In genomic region chr4:57793989-57794388, GRCm38 (mm10) we compare ENCODE assay signal across 16 mouse cellular contexts.
DNase-seq lines count a peak whose midpoint lies in the region; ATAC-seq and TF ChIP-seq lines count a peak whose summit lies in the region.
"Had no signal": no experiment of that assay in that cellular context is flagged by ENCODE, and none has a peak within 500 bp of the region (broad histone marks: within the 10 kb centered on the region; RNA-seq: fewer than 3 reads in every experiment).

No protein-coding gene starts in this region.

- TF ChIP-seq RAD21 in MEL (IDR thresholded peaks at IDR 0.05; ENCODE audit: low read depth, low read length), result no peak

- 67% methylated on average over 8 of the region's 8 CpGs for WGBS in hindbrain, embryonic 10.5 days
- WGBS in hindbrain, embryonic 14.5 days, result 64% methylated on average over 8 of the region's 8 CpGs
- 13% methylated on average over 8 of the region's 8 CpGs for WGBS in heart, embryonic 15.5 days
- 33% methylated on average over 8 of the region's 8 CpGs for WGBS in liver, postnatal 0 days (ENCODE audit: insufficient replicate concordance)

- H3K9me3 ChIP-seq in hindbrain, embryonic 10.5 days, result no peaks in the 10 kb centered on the region
- no peaks in the 10 kb centered on the region for H3K9me3 ChIP-seq in hindbrain, embryonic 14.5 days (ENCODE audit: control insufficient read depth, low read length)
- H3K9me3 ChIP-seq in MEL (replicated peaks; ENCODE audit: insufficient read depth, low read length), result no peaks in the 10 kb centered on the region
- no peaks in the 10 kb centered on the region for H3K9me3 ChIP-seq in heart, embryonic 15.5 days (replicated peaks)
- no peaks in the 10 kb centered on the region for H3K9me3 ChIP-seq in liver, postnatal 0 days (ENCODE audit: low read length)
- H3K9me3 ChIP-seq: hindbrain, embryonic 13.5 days; limb, embryonic 12.5 days; megakaryocyte, embryonic 14.5 days; neural tube, embryonic 15.5 days had no signal

- TF ChIP-seq POLR2A in MEL (IDR thresholded peaks at IDR 0.05; ENCODE audit: control insufficient read depth in 1 of 2, insufficient read depth in 1 of 2, low read depth in 1 of 2, low read length in 2 of 2, poor library complexity in 1 of 2), result no peak

- no peak overlapping the region for H3K4me3 ChIP-seq in hindbrain, embryonic 10.5 days
- no peak overlapping the region for H3K4me3 ChIP-seq in hindbrain, embryonic 14.5 days (replicated peaks; ENCODE audit: low read length)
- peak overlapping the region; percentile 19 to 48 for H3K4me3 ChIP-seq in MEL (ENCODE audit: control insufficient read depth in 1 of 2, insufficient read depth in 1 of 2, low read depth in 2 of 2, low read length in 2 of 2)
- H3K4me3 ChIP-seq in heart, embryonic 15.5 days, result no peak overlapping the region
- no peak overlapping the region for H3K4me3 ChIP-seq in liver, postnatal 0 days (ENCODE audit: low read depth, low read length)
- H3K4me3 ChIP-seq: hindbrain, embryonic 13.5 days; limb, embryonic 12.5 days; megakaryocyte, embryonic 14.5 days; neural tube, embryonic 15.5 days had no signal

- no peak overlapping the region for H3K9ac ChIP-seq in hindbrain, embryonic 14.5 days
- peak overlapping the region; percentile 70 for H3K9ac ChIP-seq in MEL (ENCODE audit: control insufficient read depth, low read depth, low read length, poor library complexity, severe bottlenecking)
- no peak overlapping the region for H3K9ac ChIP-seq in heart, embryonic 15.5 days
- no peak overlapping the region for H3K9ac ChIP-seq in liver, postnatal 0 days (replicated peaks)
- H3K9ac ChIP-seq: hindbrain, embryonic 13.5 days; limb, embryonic 12.5 days; neural tube, embryonic 15.5 days had no signal

- H3K4me1 ChIP-seq in hindbrain, embryonic 10.5 days (replicated peaks), result peaks cover 50% of the 10 kb centered on the region
- H3K4me1 ChIP-seq in hindbrain, embryonic 14.5 days (replicated peaks; ENCODE audit: control insufficient read depth, insufficient read depth, low read length), result no peaks in the 10 kb centered on the region
- peaks cover 18 to 34% of the 10 kb centered on the region in 2 experiments for H3K4me1 ChIP-seq in MEL (ENCODE audit: control insufficient read depth in 1 of 2, insufficient read depth in 2 of 2, low read length in 2 of 2)
- peaks cover 44% of the 10 kb centered on the region for H3K4me1 ChIP-seq in heart, embryonic 15.5 days (replicated peaks)
- peaks cover 19% of the 10 kb centered on the region for H3K4me1 ChIP-seq in liver, postnatal 0 days (ENCODE audit: insufficient read depth)

- TF ChIP-seq EP300 in MEL (IDR thresholded peaks at IDR 0.05; ENCODE audit: low read depth in 1 of 2, low read length in 2 of 2), result peak; percentile 50 to 59; a peak in 3 of 4 replicates
- TF ChIP-seq EP300 in liver, postnatal 0 days (IDR thresholded peaks at IDR 0.05; ENCODE audit: low read depth), result peak; percentile 57; the same call in 1 of the 2 replicates

- no peak for ATAC-seq in hindbrain, embryonic 14.5 days (ENCODE audit: low FRiP score)
- no peak for ATAC-seq in heart, embryonic 15.5 days (replicated peaks; ENCODE audit: insufficient number of reproducible peaks, insufficient read depth, low FRiP score, low read depth)
- no peak for ATAC-seq in liver, postnatal 0 days
- ATAC-seq: forebrain, embryonic 16.5 days; intestine, postnatal 0 days had no signal

- no peaks in the 10 kb centered on the region for H3K36me3 ChIP-seq in hindbrain, embryonic 10.5 days
- no peaks in the 10 kb centered on the region for H3K36me3 ChIP-seq in hindbrain, embryonic 14.5 days (replicated peaks; ENCODE audit: control insufficient read depth, insufficient read depth)
- peaks cover 0 to 27% of the 10 kb centered on the region in 2 experiments; a peak in 2 of 4 replicates for H3K36me3 ChIP-seq in MEL (ENCODE audit: control insufficient read depth in 1 of 2, insufficient read depth in 2 of 2, low read length in 2 of 2)
- H3K36me3 ChIP-seq in heart, embryonic 15.5 days, result no peaks in the 10 kb centered on the region
- no peaks in the 10 kb centered on the region for H3K36me3 ChIP-seq in liver, postnatal 0 days (replicated peaks; ENCODE audit: insufficient read depth, low read length)
- H3K36me3 ChIP-seq: hindbrain, embryonic 13.5 days; limb, embryonic 12.5 days; neural tube, embryonic 15.5 days had no signal

- no peak for DNase-seq in hindbrain, embryonic 10.5 days (ENCODE audit: low spot score)
- no peak for DNase-seq in hindbrain, embryonic 14.5 days (ENCODE audit: low spot score)
- peak; percentile 59 for DNase-seq in MEL (ENCODE audit: low read depth, low spot score)
- DNase-seq in liver, postnatal 0 days, result no peak
- no peak for DNase-seq in kidney, adult 9 months
- DNase-seq in retina, postnatal 1 day, result no peak
- DNase-seq: cerebellum, adult 9-10 months; gastrocnemius, postnatal 14 days; kidney, postnatal 36 days had no signal

- H3K79me2 ChIP-seq in MEL (ENCODE audit: control insufficient read depth, insufficient read depth, low read length, poor library complexity), result no peaks in the 10 kb centered on the region; the same call in 1 of the 2 replicates

- H3K27ac ChIP-seq in hindbrain, embryonic 10.5 days, result peak overlapping the region; percentile 47; the same call in 1 of the 2 replicates
- H3K27ac ChIP-seq in hindbrain, embryonic 14.5 days, result no peak overlapping the region
- peak overlapping the region; percentile 89 for H3K27ac ChIP-seq in MEL (ENCODE audit: control insufficient read depth, low read depth, low read length)
- peak overlapping the region; percentile 64 for H3K27ac ChIP-seq in heart, embryonic 15.5 days
- peak overlapping the region; percentile 49; the same call in 1 of the 2 replicates for H3K27ac ChIP-seq in liver, postnatal 0 days (ENCODE audit: low read depth)
- H3K27ac ChIP-seq: hindbrain, embryonic 13.5 days; neural tube, embryonic 15.5 days had no signal

- H3K4me2 ChIP-seq in hindbrain, embryonic 14.5 days (replicated peaks), result no peak overlapping the region
- H3K4me2 ChIP-seq in heart, embryonic 15.5 days, result no peak overlapping the region
- peak overlapping the region; percentile 34; the same call in 1 of the 2 replicates for H3K4me2 ChIP-seq in liver, postnatal 0 days (ENCODE audit: low read depth, low read length)
- H3K4me2 ChIP-seq: hindbrain, embryonic 13.5 days; limb, embryonic 12.5 days; neural tube, embryonic 15.5 days had no signal

- no peak for TF ChIP-seq CTCF in MEL (IDR thresholded peaks at IDR 0.05 in 2 of 3, conservative IDR thresholded peaks at IDR 0.05 in 1 of 3; ENCODE audit: control insufficient read depth in 1 of 3, insufficient read depth in 1 of 3, low read depth in 2 of 3, low read length in 3 of 3, poor library complexity in 1 of 3, severe bottlenecking in 1 of 3)
- no peak for TF ChIP-seq CTCF in liver, postnatal 0 days (IDR thresholded peaks at IDR 0.05; ENCODE audit: low read depth)

- no peaks in the 10 kb centered on the region for H3K27me3 ChIP-seq in hindbrain, embryonic 10.5 days (ENCODE audit: insufficient read depth, poor library complexity, severe bottlenecking)
- H3K27me3 ChIP-seq in hindbrain, embryonic 14.5 days (ENCODE audit: control insufficient read depth, insufficient read depth, low read length), result no peaks in the 10 kb centered on the region
- H3K27me3 ChIP-seq in MEL (ENCODE audit: control insufficient read depth in 1 of 2, insufficient read depth in 2 of 2, low read length in 2 of 2), result no peaks in the 10 kb centered on the region
- no peaks in the 10 kb centered on the region for H3K27me3 ChIP-seq in heart, embryonic 15.5 days
- H3K27me3 ChIP-seq in liver, postnatal 0 days (ENCODE audit: insufficient read depth, low read length), result no peaks in the 10 kb centered on the region
- H3K27me3 ChIP-seq: hindbrain, embryonic 13.5 days; limb, embryonic 12.5 days; neural tube, embryonic 15.5 days had no signal

TF ChIP-seq in MEL, 35 proteins besides CTCF, POLR2A, EP300 and RAD21:
- TF ChIP-seq SMC3 (IDR thresholded peaks at IDR 0.05; ENCODE audit: low read depth, low read length) (no peak), MYC (IDR thresholded peaks at IDR 0.05; ENCODE audit: low read depth, low read length) (peak; percentile 24; the same call in 1 of the 2 replicates), UBTF (IDR thresholded peaks at IDR 0.05; ENCODE audit: borderline replicate concordance, insufficient read depth, low read depth, low read length) (no peak), MXI1 (IDR thresholded peaks at IDR 0.05; ENCODE audit: low read depth, low read length) (peak; percentile 34; the same call in 1 of the 2 replicates), MAZ (IDR thresholded peaks at IDR 0.05; ENCODE audit: low read depth, low read length) (no peak), USF2 (IDR thresholded peaks at IDR 0.05; ENCODE audit: borderline replicate concordance in 1 of 2, insufficient read depth in 1 of 2, low read depth in 1 of 2, low read length in 2 of 2) (no peak), NELFE (IDR thresholded peaks at IDR 0.05; ENCODE audit: low read depth, low read length) (no peak), SIN3A (IDR thresholded peaks at IDR 0.05; ENCODE audit: low read length) (peak; percentile 19), ZMIZ1 (IDR thresholded peaks at IDR 0.05; ENCODE audit: low read depth, low read length) (no peak), TBP (IDR thresholded peaks at IDR 0.05; ENCODE audit: low read depth, low read length) (0 out of 2 replicates have a peak, but pooled peaks have one; percentile 15), TCF12 (IDR thresholded peaks at IDR 0.05; ENCODE audit: low read depth, low read length) (peak; percentile 71), HCFC1 (IDR thresholded peaks at IDR 0.05; ENCODE audit: low read depth, low read length) (no peak), ETS1 (IDR thresholded peaks at IDR 0.05; ENCODE audit: low read depth, low read length) (peak; percentile 66), MAX (IDR thresholded peaks at IDR 0.05; ENCODE audit: low read length) (peak; percentile 76), BHLHE40 (IDR thresholded peaks at IDR 0.05; ENCODE audit: borderline replicate concordance, low read depth, low read length) (peak; percentile 98), GATA1 (IDR thresholded peaks at IDR 0.05; ENCODE audit: low read depth, low read length) (peak; percentile 50; the same call in 1 of the 2 replicates), CHD1 (IDR thresholded peaks at IDR 0.05; ENCODE audit: low read depth, low read length) (no peak), RCOR1 (IDR thresholded peaks at IDR 0.05; ENCODE audit: low read depth, low read length) (0 out of 2 replicates have a peak, but pooled peaks have one; percentile 14), NRF1 (IDR thresholded peaks at IDR 0.05; ENCODE audit: insufficient read depth, low read depth, low read length, poor library complexity, severe bottlenecking) (no peak), KAT2A (conservative IDR thresholded peaks at IDR 0.05; ENCODE audit: low read depth, low read length) (no peak), USF1 (IDR thresholded peaks at IDR 0.05; ENCODE audit: low read depth, low read length) (peak; percentile 64)

Comparison
In these comparisons a context has a peak if more than half of its experiments do, and no peak if none do; other contexts are left out.
1. H3K4me3 ChIP-seq: peak in MEL (2 of 2); none in hindbrain, embryonic 10.5 days (single experiment), hindbrain, embryonic 14.5 days (single experiment), heart, embryonic 15.5 days (single experiment) and liver, postnatal 0 days (single experiment).